9 mouse cellular contexts compared by ENCODE assay signal in the genomic region with DNA sequence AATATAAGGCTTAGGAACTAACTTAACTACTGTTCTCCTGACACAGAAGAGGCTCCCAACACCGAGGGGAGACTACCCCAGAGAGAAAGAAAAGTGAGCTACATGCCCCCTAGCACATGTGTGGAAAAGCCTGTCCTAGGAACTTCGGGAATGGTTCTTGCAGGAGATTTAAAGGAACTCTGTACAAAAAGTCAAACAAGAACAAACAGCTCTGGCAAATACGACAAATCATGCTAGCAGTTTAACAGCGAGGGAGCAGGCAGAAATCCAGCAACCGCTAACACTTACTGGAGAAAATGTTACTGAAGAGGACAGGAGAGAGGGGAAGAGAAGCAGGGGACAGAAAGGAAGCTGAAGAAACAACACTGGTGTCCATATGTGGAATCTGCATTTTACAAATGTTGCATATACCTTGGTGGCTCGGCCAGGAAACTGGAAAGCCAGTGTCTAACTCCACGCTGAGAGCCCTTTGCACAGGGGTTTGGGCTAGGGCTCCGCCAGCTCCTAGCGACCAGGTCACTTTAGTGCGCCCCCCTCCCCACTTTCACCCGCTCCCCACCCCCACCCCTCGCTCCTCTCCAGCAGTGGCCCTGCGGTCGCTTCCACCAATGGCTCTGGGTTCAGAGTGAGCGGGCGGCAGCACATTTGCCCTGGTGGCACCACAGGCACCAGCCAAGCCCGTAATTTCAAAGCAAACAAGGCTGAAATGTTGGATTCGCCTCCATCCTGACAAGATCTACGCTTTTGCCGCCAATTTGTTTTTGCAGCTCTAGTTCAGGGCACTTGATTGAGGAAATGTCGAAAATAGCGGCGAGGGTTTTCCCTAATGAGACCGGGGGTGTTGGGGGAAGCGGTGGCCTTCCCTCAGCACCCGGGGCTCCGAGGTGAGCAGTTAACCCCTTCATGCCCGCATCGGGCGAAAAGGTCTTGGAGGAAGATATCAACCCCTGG. TPM values are rescaled to one million over a fixed set of nuclear protein-coding genes. Genes with fewer than 3 reads are reported as not detected.
A peak's percentile ranks its signal among the peaks of the same experiment; 100 is the strongest.
DNase-seq lines count a peak whose midpoint lies in the region; ATAC-seq and TF ChIP-seq lines count a peak whose summit lies in the region.
"Had no signal": no experiment of that assay in that cellular context is flagged by ENCODE, and none has a peak within 500 bp of the region (broad histone marks: within the 10 kb centered on the region; RNA-seq: fewer than 3 reads in every experiment).

No protein-coding gene starts in this region.

- no peaks in the 10 kb centered on the region for H3K9me3 ChIP-seq in forebrain, embryonic 11.5 days (ENCODE audit: control insufficient read depth, low read length)
- no peaks in the 10 kb centered on the region for H3K9me3 ChIP-seq in hindbrain, postnatal 0 days (ENCODE audit: low read length)
- no peaks in the 10 kb centered on the region for H3K9me3 ChIP-seq in neural tube, embryonic 14.5 days (ENCODE audit: control insufficient read depth, low read length)

- H3K9ac ChIP-seq in liver, adult 2 months (ENCODE audit: low read depth, low read length): peak overlapping the region; percentile 35
- H3K9ac ChIP-seq in forebrain, embryonic 11.5 days (ENCODE audit: low read length): no peak overlapping the region; the same call in 1 of the 2 replicates
- H3K9ac ChIP-seq in hindbrain, postnatal 0 days (replicated peaks; ENCODE audit: low read length): no peak overlapping the region
- no peak overlapping the region for H3K9ac ChIP-seq in neural tube, embryonic 14.5 days (replicated peaks; ENCODE audit: low read depth, low read length)

- no peak for DNase-seq in liver, adult 2 months (ENCODE audit: extremely low read depth, low read depth, low spot score)
- DNase-seq in liver: no peak
- DNase-seq in forebrain, embryonic 11.5 days (ENCODE audit: low spot score): peak; percentile 69
- no peak for DNase-seq in hindbrain, postnatal 0 days (ENCODE audit: low spot score)
- no peak for DNase-seq in frontal cortex, adult 2 months (ENCODE audit: extremely low spot score in 1 of 2, low spot score in 1 of 2)
- no peak for DNase-seq in right cerebral cortex, adult 18-20 months

- no peaks in the 10 kb centered on the region for H3K4me1 ChIP-seq in liver, adult 2 months (ENCODE audit: control insufficient read depth, insufficient read depth, low read length)
- no peaks in the 10 kb centered on the region; the same call in 1 of the 2 replicates for H3K4me1 ChIP-seq in forebrain, embryonic 11.5 days (replicated peaks; ENCODE audit: control insufficient read depth, insufficient read depth, low read length)
- H3K4me1 ChIP-seq in hindbrain, postnatal 0 days (ENCODE audit: insufficient read depth, low read length): no peaks in the 10 kb centered on the region
- no peaks in the 10 kb centered on the region for H3K4me1 ChIP-seq in neural tube, embryonic 14.5 days (ENCODE audit: control insufficient read depth, insufficient read depth, low read length)

- peaks cover 15% of the 10 kb centered on the region; the same call in 1 of the 2 replicates for H3K27me3 ChIP-seq in liver, adult 2 months (ENCODE audit: control insufficient read depth, insufficient read depth, low read length)
- peaks cover 65% of the 10 kb centered on the region for H3K27me3 ChIP-seq in forebrain, embryonic 11.5 days (ENCODE audit: control insufficient read depth, insufficient read depth, low read length)
- H3K27me3 ChIP-seq in hindbrain, postnatal 0 days (ENCODE audit: insufficient read depth, low read length): peaks cover 79% of the 10 kb centered on the region
- peaks cover 72% of the 10 kb centered on the region for H3K27me3 ChIP-seq in neural tube, embryonic 14.5 days (ENCODE audit: control insufficient read depth, insufficient read depth, low read length)

- peak; percentile 71 for ATAC-seq in forebrain, embryonic 11.5 days (replicated peaks; ENCODE audit: low FRiP score)
- no peak for ATAC-seq in hindbrain, postnatal 0 days
- peak; percentile 48; the same call in 1 of the 2 replicates for ATAC-seq in neural tube, embryonic 14.5 days (ENCODE audit: low read depth)
- no peak for ATAC-seq in activated CD4-positive, CD25-positive, alpha-beta regulatory T cell, adult 4 months

- TF ChIP-seq CTCF in liver, adult 2 months (IDR thresholded peaks at IDR 0.05; ENCODE audit: low read depth, low read length): no peak
- no peak for TF ChIP-seq CTCF in hindbrain, postnatal 0 days (IDR thresholded peaks at IDR 0.05; ENCODE audit: low read depth)

- no peaks in the 10 kb centered on the region for H3K36me3 ChIP-seq in liver, adult 2 months (ENCODE audit: control insufficient read depth, insufficient read depth, low read length)
- no peaks in the 10 kb centered on the region for H3K36me3 ChIP-seq in forebrain, embryonic 11.5 days (ENCODE audit: control insufficient read depth, insufficient read depth, low read length)
- no peaks in the 10 kb centered on the region for H3K36me3 ChIP-seq in hindbrain, postnatal 0 days (ENCODE audit: insufficient read depth, low read length)
- H3K36me3 ChIP-seq in neural tube, embryonic 14.5 days (ENCODE audit: control insufficient read depth, insufficient read depth, low read length): no peaks in the 10 kb centered on the region

- peak overlapping the region; percentile 34; the same call in 1 of the 2 replicates for H3K4me2 ChIP-seq in forebrain, embryonic 11.5 days (ENCODE audit: low read depth, low read length, severe bottlenecking)
- H3K4me2 ChIP-seq in hindbrain, postnatal 0 days (ENCODE audit: low read depth, low read length): 0 out of 2 replicates have a peak overlapping the region, but pooled peaks have one; percentile 5
- H3K4me2 ChIP-seq in neural tube, embryonic 14.5 days (ENCODE audit: low read depth, low read length): no peak overlapping the region

- no peak for TF ChIP-seq POLR2A in liver, adult 2 months (IDR thresholded peaks at IDR 0.05; ENCODE audit: extremely low read depth, insufficient read depth, low read length)

- H3K79me2 ChIP-seq in liver, adult 2 months (ENCODE audit: control insufficient read depth, insufficient read depth, low read length): no peaks in the 10 kb centered on the region

- peak overlapping the region; percentile 31 for H3K4me3 ChIP-seq in liver, adult 2 months (ENCODE audit: insufficient read depth, low read depth, low read length)
- peak overlapping the region; percentile 15 for H3K4me3 ChIP-seq in forebrain, embryonic 11.5 days (ENCODE audit: low read depth, low read length)
- no peak overlapping the region; the same call in 1 of the 2 replicates for H3K4me3 ChIP-seq in hindbrain, postnatal 0 days (ENCODE audit: low read length)
- no peak overlapping the region for H3K4me3 ChIP-seq in neural tube, embryonic 14.5 days (ENCODE audit: low read depth, low read length)

- H3K27ac ChIP-seq in liver, adult 2 months (replicated peaks; ENCODE audit: insufficient read depth, low read depth, low read length): peak overlapping the region; percentile 39
- no peak overlapping the region for H3K27ac ChIP-seq in forebrain, embryonic 11.5 days (ENCODE audit: low read depth, low read length)
- H3K27ac ChIP-seq in hindbrain, postnatal 0 days: no peak overlapping the region
- H3K27ac ChIP-seq in neural tube, embryonic 14.5 days (ENCODE audit: low read depth, low read length): no peak overlapping the region

- 3% methylated on average over 30 of the region's 30 CpGs for WGBS in liver, adult 2 months
- WGBS in forebrain, embryonic 11.5 days: under 1% methylated on average over 30 of the region's 30 CpGs
- under 1% methylated on average over 30 of the region's 30 CpGs for whole genome bisulfite sequencing in hindbrain, postnatal 0 days
- under 1% methylated on average over 30 of the region's 30 CpGs for WGBS in neural tube, embryonic 14.5 days

RNA-seq across cellular contexts. Expression of gene Hand2, which starts 8.5 kb away (rescaled TPM):
- total RNA-seq in liver, adult 2 months (2014; rRNA removed): 1.9 and 2.0 TPM in 2 replicates
- polyA plus RNA-seq in liver, adult 2 months (2012; rRNA removed): 3.9 and 4.1 TPM in 2 replicates
- not detected in 2 replicates for polyA plus RNA-seq in forebrain, embryonic 11.5 days (2014; fragmentation: Nextera tagmentation; extraction: Ambion mirVana)
- not detected in 2 replicates for total RNA-seq in hindbrain, postnatal 0 days (2014; rRNA removed)
- not detected in 2 replicates for polyA plus RNA-seq in hindbrain, postnatal 0 days (2015; fragmentation: Nextera tagmentation; extraction: Ambion mirVana)
- polyA plus RNA-seq in neural tube, embryonic 14.5 days (2014; fragmentation: Nextera tagmentation; extraction: Ambion mirVana): not detected in 2 replicates
- 0.04 and 0.38 TPM in 2 replicates for polyA plus RNA-seq in frontal cortex, adult 2 months (2012; rRNA removed)
- not detected for polyA plus RNA-seq in activated CD4-positive, CD25-positive, alpha-beta regulatory T cell, adult 4 months (2017; shearing (Covaris generic))
- total RNA-seq: MEL had no signal

Comparison
In these comparisons a context has a peak if more than half of its experiments do, and no peak if none do; other contexts are left out.
1. H3K4me3 ChIP-seq: peak in liver, adult 2 months (single experiment) and forebrain, embryonic 11.5 days (single experiment); none in hindbrain, postnatal 0 days (single experiment) and neural tube, embryonic 14.5 days (single experiment).
2. ATAC-seq: peak in forebrain, embryonic 11.5 days (single experiment) and neural tube, embryonic 14.5 days (single experiment); none in hindbrain, postnatal 0 days (single experiment) and activated CD4-positive, CD25-positive, alpha-beta regulatory T cell, adult 4 months (single experiment).